Mouse (Mus musculus) mouse embryonic stem cell (cell line): Measurements from ENCODE around the gene Calb2.

Experiments
- in situ Hi-C, 2 experiments: fragments of 300-500 bp; cut with MboI; formaldehyde crosslinking; loops; 1 replicate in 1 of 2; 3 replicates in 1 of 2; pipeline ENCODE4 v1.14.3; 2019 to 2020; ENCODE audit warnings: low sequenced_read_pairs in 2 of 2, low pct_unique_long_range_greater_than_20kb in 1 of 2, mixed read lengths in 1 of 2; ENCODE audit not compliant: unreplicated experiment in 1 of 2

The Calb2 gene

DNA sequence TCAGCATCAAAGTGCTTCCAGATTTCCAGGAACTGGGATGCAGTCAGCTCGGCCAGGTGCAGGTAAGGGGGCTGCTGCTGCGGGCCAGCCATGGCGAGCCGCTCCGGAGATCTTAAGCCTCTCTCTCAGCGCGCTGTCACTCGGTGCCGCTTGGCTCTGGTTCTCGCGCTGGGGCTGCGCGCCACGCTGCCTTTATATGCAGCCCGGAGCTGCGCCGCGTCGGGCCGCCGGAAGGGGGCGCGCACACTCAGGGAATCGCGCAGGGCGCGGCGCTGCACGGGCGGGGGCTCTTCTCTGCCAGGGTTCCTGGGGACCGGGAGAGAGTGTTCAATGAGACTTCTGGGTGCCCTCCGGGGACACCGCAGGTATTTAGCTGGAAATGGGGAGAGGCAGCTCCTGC lies at the start of gene Calb2:
Gene Calb2 (minus strand): TSS at position 165 of the 400 bp plus-strand sequence.
- in situ Hi-C loops = no loop called here

DNA sequence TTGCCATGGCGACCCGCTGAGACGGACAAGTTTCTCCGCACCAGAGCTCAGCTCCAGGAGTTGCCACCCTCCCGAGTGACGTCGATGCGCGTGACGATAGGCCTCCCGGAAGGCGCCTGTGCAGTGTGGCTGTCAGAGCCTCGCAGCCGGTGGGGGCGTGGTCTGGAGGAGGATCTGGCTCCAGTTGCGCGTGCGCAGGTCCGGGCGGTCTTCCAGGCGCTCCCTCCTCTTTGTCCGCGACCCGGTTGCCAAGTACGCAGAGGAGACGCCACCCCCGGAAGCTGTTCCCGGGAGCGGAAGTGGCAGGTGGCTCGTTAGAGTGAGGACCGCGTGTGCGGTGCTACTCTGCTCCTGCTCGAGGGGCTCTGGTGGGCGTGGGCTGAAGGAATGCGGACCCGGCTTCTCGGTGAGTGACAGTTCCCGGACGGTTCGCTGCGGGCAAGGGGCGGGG lies 49.7 kb upstream of the Calb2 start:
- in situ Hi-C loops = no loop called here

DNA sequence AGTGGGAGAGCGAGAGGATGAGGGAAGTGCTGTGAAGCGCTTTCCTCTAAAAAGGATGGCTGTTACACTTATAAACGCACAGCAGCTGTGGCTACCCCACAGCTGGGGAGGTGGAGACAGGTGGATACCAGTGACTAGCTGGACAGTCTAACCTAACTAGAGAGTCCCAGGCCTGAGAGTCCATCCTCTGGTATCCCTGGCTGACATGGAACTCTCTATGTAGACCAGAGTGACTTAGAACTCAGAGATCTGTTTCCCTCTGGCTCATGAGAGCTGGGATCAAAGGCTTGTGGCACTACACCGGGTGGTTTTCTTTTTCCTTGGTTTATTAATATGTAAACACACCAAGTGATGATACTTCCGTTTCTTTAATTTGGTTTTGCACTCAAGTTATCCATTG lies 49.2 kb upstream of the Calb2 start:
- in situ Hi-C loops = no loop called here

DNA sequence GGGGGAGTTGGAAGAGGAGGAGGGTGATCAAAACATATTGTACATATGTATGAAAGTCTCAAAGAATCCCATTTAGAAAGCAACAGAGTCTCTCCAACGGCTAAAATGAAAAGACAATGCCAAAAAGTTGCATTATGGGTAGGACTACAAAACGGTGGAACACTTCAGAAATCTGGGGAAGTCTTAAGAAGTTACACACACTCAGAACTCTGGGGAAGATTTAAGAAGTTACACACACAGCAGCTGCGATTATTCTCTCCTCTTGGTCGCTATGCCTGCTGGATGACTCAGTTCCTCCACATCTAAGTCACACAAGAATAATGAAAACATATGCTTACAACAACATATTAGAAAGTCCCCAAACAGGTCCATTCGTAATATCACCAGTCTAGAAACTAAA lies 48.2 kb upstream of the Calb2 start:
- in situ Hi-C loops = no loop called here

DNA sequence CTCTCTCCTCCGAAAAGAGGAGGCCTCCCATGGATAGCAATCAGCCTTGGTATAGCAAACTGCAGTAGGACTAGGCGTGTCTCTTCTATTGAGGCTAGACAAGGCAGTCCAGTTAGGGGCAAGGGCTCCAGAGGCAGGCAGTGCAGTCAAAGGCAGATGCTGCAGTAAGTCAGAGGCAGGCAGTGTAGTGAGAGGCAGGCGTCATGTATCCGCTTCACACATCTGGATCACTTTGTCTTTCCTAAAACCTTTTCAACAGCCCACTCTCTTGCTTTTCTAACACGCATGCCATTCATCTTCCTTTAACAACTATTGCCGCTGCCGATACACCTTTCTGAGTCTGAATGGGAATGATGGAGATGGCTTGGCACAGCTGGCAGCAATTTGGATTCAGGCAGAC lies 47.4 kb upstream of the Calb2 start, which contains the start of gene Cmtr2:
Gene Cmtr2 (plus strand): TSS at position 301 of the 400 bp plus-strand sequence.
- in situ Hi-C loops = no loop called here

DNA sequence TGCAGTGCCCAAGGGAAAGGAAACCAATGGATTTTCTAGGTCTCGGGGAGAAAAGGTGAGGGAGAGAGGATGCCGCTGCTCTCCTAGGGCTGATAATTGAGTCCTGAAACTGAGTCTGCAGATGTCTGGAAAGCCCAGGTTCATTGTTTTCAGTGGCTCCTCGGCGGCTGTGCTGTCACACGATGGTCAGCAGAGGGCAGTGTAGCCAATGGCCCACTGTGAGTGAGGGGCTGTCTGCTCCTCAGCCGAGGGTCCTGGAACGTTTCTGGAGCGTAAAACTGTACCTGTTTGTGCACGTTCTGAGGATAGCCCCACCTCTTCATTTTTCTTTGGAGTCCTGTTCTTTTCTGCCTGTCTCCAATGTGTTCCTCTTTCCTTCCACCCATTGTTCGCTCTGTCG lies 33.8 kb upstream of the Calb2 start:
- in situ Hi-C loops = no loop called here

DNA sequence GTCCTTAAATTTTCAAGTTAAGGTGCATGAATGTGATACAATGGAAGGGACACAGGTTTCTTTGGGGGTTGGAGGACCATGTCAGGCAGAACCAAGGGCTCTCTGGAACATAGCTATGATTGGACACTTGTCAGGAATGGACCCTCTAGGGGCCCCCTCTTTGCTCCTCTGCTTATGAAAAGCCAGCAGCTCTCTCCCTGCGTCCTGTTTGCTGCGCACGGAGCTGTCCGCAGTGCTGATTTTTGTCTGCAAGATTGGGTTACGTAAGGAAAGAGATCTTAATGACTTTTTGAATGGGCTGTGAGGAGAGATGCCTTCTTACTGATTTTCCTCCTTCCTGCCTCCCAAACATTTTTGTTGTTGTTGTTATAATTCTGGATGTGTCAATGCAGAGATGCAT lies 28.7 kb upstream of the Calb2 start:
- in situ Hi-C loops = no loop called here

DNA sequence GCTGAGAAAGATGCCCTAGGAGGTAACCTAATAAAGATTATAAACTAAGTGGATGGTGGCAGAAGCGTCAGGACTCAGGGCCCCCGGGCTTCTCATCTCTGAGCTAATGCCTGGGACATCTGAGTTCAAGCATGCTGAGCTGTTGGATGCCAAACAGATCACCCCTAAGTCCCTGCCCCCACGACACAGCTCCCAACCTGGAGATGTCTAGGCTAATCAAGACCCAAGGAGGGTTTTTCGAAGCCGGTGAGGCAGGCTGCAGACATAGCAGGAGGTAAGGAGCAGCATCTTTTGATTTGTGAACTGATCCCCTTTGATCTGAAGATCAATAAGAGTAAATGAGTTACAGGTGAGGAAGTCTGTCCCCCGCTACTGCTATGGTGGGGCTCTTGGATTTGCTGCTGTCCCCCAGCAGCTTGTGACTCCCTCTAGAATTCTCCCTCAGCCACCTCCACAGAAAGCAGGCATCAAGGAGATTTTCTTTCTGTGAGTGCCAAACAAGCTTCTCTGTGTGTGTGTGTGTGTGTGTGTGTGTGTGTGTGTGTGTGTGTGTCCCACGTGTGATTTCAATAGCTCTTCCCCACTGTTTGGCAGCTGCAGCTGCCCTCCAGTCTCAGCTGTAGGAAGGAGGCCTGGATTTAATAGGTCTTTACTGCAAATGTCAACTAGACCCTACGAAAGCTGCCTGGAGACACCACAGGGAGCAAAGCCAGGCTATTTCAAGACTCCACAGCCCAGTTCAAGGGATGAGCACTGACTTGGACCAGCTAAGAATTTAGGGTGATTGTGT lies 21.1 kb upstream of the Calb2 start:
- in situ Hi-C loops = no loop called here

DNA sequence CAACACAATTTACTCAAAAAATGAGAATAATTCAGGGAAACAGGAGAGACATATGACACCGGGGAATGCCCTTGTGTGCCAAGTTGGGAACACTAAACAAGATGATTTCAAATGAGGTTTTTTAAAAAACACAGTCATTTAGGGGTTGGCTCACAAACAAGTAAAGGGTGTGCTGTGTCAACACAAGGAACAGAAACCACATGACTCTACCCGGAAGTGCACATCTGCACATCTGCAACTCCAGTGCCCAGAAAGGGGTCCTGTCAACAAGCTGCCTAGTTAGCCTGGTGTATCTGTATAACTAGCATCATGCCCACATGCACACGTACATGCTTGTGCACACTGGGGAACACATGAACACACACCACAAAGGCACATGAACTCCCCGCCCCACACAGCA lies 17.5 kb upstream of the Calb2 start:
- in situ Hi-C loops = no loop called here

DNA sequence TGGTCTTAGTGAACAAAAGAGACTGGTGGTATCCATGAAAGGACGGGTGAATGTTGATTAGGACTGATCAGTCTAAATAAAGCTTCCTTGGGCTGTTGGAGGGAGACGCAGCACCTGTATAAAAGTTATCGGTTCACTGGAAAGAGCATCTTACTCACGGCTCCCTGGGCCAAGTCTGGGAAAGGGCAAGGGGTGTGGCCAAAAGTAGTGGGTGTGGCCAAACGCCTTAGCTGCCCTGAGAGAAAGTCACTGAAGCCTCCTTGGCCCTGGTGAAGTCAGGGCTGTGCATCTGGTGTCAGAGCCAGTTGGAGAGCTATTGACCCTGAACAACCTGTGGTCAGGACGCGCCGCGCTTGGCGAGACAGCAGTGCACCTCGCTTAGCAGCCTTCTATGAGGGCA lies 15.7 kb upstream of the Calb2 start:
- in situ Hi-C loops = no loop called here

DNA sequence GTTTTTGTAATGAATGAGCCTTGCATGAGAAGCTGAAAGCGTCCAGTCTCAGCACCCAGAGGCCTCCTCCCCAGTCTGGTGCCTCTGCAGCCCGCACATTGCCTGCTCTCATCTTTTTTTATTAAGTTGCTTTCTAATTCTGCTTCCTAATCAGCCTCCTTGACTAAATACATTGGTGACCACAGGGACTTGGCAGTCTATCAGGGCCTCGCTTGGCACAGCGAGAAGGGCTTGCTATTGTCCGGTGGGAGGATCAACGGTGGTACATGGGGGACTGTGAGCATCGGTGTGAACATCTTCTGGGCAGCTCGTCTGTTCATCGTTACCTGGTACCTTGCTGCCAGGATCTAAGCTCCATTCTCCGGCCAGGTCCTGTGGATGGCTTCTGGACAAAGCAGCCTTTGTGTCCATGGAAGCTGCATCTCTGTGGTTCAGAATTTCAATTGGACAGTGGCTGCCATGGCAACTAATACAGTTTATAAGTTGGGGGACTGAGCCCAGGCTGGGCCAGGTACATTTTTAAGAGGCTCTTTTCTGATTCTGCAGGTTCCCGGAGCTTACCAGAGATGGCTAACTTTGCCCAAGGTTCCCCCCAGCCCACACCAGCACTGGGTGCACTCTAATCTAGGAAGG lies 14.8 kb upstream of the Calb2 start:
- in situ Hi-C loops = no loop called here

DNA sequence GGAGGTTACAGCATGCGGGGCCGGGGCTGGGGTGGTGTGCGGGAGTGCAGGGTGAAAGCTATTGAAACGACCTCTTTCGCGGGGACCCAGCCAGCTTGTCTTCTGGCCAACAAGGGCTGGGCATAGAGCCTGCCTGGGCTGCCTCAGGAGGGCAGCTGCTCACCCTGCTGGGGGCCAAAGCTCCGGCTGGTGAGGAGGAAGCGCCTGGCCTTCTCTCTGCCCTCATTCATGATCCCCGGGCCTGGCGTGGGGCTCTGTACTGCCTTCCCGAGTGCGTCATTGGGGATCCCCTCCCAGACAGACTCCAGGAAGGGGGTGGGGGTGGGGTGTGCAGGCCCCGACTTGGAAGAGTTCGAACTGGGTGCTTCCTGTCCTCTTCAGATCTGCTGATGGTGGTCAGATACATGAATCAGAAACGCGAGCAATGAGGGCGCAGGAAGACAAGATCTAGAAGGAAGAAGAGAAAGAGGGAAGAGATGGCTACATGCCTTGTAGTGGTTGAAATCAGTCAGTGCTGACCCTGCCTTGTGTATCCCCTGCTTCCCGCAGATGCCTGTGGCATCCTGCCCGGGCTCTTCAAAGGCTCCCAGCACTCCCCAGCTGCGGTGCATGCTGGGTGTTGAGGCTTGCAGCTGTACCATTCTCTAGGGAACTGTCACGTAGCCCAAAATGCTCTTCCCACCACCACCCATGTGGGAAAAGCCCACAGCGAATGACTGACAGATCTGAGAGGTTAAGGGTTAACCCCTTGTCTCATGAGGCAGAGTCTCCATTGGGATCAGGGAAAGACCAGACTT lies 9.5 kb upstream of the Calb2 start:
- in situ Hi-C loops = no loop called here

DNA sequence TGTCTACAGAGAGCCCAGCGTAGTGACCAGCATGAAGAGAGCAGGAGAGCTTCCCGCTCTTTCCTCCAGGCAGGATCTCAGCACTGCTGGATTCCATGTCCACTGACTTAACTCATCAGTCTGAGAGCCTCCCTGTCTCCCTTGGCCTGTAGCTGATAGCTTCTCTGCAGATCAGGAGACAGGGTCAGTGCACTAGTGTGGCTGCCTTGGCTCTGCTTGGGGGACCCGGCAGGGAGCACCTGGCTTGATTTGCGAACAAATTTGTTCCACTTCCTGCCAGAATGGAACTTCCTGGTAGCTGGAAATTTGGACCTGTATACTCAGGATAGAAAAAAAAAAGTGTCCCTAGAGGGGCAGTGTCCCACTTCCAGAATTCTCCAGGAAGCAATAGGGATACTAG lies 6.8 kb upstream of the Calb2 start:
- in situ Hi-C loops = no loop called here

DNA sequence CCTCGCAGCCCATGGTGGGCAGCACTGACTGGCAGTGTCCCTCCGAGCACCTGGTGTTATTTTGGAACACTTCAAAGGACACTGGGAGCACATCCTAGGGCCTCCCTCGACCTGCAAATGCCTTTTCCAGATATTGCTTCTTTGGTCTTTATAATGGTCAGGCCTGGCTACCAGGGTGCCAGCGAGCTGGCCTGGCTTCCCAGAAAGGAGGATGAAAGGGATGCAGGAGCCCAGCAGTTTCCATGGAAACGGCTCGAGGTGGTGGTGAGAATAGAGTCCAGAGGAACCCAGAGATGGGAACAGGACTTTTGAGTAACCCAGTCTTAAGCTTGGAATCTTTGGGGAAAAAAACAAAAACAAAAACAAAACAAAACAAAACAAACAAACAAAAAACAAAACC lies 4.2 kb upstream of the Calb2 start:
- in situ Hi-C loops = no loop called here

DNA sequence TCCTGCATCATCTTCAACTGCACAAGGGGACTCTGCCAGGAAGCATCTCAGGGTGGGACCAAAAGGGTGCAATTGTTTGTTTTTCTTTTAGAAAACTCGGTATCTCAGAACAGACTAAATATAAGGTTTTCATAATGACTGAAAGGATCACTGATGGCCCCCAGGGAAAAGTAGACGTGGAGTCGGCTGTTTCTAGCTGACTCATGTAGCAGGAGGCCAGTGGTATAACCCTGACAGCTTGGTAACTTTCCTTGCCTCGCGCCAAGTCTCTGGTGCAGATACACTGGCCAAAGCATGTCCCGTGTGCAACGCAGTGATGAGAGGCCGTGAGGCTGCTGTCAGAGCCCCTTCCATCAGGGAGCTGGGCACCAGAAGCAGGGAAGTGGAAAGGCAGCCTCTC lies 1.7 kb downstream of the Calb2 start:
- in situ Hi-C loops = no loop called here

DNA sequence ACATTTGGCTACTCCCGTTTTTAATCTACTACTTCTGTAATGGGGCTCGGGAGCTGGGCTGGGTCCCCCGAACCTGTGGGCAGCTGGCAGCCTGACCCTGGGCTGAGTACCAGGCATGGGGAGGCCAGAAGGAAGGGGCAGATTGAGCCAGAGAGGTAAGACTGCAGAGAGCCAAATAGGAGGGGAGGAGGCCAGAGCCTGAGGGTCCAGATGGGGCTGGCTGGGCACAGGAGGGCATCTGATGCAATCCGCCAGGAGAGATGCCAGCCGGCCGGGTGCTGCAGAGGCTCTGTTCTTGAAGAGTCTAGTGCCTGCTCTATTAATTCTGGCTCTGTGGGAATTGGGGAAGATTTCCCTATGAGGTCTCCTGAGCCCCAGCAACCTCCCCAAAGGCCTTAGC lies 6.0 kb downstream of the Calb2 start:
- in situ Hi-C loops = no loop called here

DNA sequence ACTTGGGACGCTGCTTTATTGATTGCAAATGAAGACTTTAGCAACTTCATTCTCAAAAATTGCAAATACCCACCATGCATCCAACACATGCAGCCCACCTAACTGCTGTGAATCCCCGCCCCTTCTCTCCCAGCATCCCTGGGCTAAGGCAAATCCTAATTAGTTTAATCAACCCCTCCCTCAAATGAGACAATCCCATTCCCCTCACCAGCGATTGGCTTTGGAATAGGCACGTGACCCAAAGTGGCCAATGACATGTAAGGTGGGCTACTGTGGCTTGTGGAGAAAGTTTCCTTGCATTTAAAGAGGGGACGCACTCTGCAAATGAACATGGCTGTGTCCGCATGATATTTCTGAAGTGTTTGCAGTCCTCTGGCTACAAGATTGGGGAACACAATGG lies 15.1 kb downstream of the Calb2 start:
- in situ Hi-C loops = no loop called here

DNA sequence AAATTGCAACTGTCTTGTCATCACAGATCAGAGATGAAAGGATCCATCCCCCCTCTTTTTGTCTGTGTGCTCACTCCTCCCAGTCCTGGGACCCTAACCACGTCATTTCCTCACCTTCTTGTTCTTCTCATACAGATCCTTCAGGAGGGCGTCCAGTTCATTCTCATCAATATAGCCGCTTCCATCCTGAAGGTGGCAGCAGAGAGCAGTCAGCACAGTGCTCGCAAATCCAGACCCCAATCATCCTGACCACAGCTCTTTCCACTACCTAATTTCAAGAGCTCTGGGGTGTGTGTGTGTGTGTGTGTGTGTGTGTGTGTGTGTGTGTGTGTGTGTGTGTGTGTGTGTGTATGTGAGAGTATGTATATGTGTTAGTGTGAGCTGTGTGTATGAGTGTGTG lies 22.5 kb downstream of the Calb2 start:
- in situ Hi-C loops = no loop called here

DNA sequence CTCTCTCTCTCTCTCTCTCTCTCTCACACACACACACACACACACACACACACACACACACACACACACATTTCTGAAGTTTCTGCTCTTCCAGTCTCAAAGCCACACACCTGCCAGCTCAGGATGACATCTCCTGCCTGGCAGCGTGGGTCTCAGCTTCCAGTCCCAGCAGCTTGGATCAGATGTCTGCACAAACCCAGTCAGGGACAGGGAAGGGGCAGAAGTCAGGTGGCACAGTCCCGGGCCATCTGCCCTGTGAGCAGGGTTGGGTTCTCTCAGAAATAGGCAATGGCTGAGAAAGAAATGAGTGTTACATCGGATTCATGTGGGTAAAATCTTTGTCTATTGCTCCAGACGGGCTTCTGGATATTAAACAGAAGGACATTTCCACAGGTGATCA lies 27.2 kb downstream of the Calb2 start:
- in situ Hi-C loops = no loop called here
